Mouse (Mus musculus) hindbrain, postnatal 0 days (tissue): Measurements from ENCODE around the gene 5530401A14Rik. TPM values are rescaled to one million over a fixed set of nuclear protein-coding genes. Genes with fewer than 3 reads are reported as not detected.

Source experiments
- ATAC-seq: fragments of 200-750 bp; cut with Nextera tagmentation; 2 replicates; pipeline ENCODE4 v1.8.0; 2017; ENCODE audit warnings: mild to moderate bottlenecking, moderate TSS enrichment, moderate library complexity
- DNase-seq: peaks from one replicate; pipeline ENCODE4 v3.0.0-alpha.2; 2015; ENCODE audit warnings: low spot score
- H3K27ac ChIP-seq: fragments of 300-500 bp; sonication (generic); 2 replicates; pipeline ENCODE4 v1.5.1; 2014; ENCODE audit warnings: mild to moderate bottlenecking
- H3K27me3 ChIP-seq: fragments of 300-500 bp; sonication (generic); 2 replicates; pipeline ENCODE4 v1.6.1; 2014; ENCODE audit warnings: low read length, mixed read lengths; ENCODE audit not compliant: insufficient read depth
- H3K36me3 ChIP-seq: fragments of 300-500 bp; sonication (generic); 2 replicates; pipeline ENCODE4 v1.6.1; 2014; ENCODE audit warnings: low read length, mixed read lengths; ENCODE audit not compliant: insufficient read depth
- H3K4me1 ChIP-seq: fragments of 300-500 bp; sonication (generic); 2 replicates; pipeline ENCODE4 v1.6.1; 2014; ENCODE audit warnings: antibody characterized with exemption, low read length, mixed read lengths; ENCODE audit not compliant: insufficient read depth
- H3K4me2 ChIP-seq: fragments of 300-500 bp; sonication (generic); 2 replicates; pipeline ENCODE4 v1.6.1; 2014; ENCODE audit warnings: low read depth, mild to moderate bottlenecking, low read length, moderate library complexity, mixed read lengths
- H3K4me3 ChIP-seq: fragments of 300-500 bp; sonication (generic); 2 replicates; pipeline ENCODE4 v1.5.1; 2014; ENCODE audit warnings: low read length
- H3K9ac ChIP-seq: fragments of 300-500 bp; sonication (generic); replicated peaks from 2 replicates; pipeline ENCODE4 v1.6.1; 2014; ENCODE audit warnings: mild to moderate bottlenecking, low read length, moderate library complexity, mixed read lengths
- H3K9me3 ChIP-seq: fragments of 300-500 bp; sonication (generic); 2 replicates; pipeline ENCODE4 v1.6.1; 2016; ENCODE audit warnings: low read length, mixed read lengths
- CTCF ChIP-seq: IDR thresholded peaks from 2 replicates; pipeline ENCODE4 v1.5.1; 2016; ENCODE audit warnings: antibody characterized with exemption, control low read depth, low read depth
- WGBS: fragments of 180-500 bp; shearing (Covaris S2); extraction: QIAGEN DNeasy Blood & Tissue Kit; methylation state at CpG from one replicate; pipeline ENCODE4 v1.1.7; 2014; 5-methylcytosine and 5-hydroxymethylcytosine counted together
- polyA plus RNA-seq: library from polyadenylated mRNA; unstranded; fragments of >200 nt; fragmentation: Nextera tagmentation; extraction: Ambion mirVana; gene quantifications from 2 replicates; pipeline ENCODE4 v1.2.1, GENCODE M21; 2015
- total RNA-seq: library from RNA; depleted of rRNA; stranded (reverse); fragments of >200 nt; gene quantifications from 2 replicates; pipeline ENCODE4 v1.2.3, GENCODE M21; 2014; rRNA removed

5530401A14Rik gene
- not detected in 2 replicates for total RNA-seq
- polyA plus RNA-seq, result 0.38 and 0.68 TPM in 2 replicates

DNA sequence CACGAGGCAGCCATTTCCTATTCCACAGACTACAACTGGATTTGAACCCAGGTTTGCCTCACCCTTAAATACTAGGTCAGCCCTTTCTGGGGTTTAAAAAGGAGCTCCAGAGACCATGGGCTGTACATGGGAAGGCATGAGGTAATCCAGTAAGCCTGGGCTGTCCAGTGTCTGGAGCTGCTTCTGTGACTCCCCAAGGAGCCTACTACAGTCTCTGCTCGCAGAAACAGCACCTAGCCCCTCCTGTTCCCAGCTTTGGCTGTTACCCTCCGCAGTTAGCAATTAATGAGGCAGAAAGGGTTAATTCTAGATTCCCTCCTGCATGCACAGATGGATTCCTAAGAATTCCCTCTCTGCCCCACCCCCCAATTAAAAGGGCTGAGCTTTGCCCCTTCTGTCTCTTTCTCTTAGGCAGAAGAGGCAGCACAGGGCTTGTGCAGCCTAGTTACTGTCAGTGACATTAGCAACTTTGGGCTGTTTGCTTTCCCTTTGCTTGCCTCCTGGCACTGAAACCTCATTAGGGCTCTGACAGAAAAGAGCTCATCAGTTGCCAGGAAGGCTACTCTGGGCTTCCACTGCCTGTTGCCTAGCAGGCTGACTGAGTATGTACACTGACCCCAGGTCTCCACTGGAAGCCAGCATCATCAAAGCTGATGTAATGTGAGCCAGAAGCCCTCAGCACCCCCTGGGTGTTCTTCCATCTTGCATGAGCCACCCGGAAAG lies at the start of gene 5530401A14Rik:
TSS of gene 5530401A14Rik (plus strand) at position 424 of the 723 bp plus-strand sequence.
- Histone ChIP-seq H3K27me3 (no peaks in the 10 kb centered on the region), H3K4me1 (peaks cover 5% of the 10 kb centered on the region), H3K36me3 (no peaks in the 10 kb centered on the region), H3K27ac (no peak within 1 kb of the TSS; the same call in 1 of the 2 replicates), H3K9ac (0 out of 2 replicates have a peak within 1 kb of the TSS, but pooled peaks have one; percentile 9), H3K4me3 (no peak within 1 kb of the TSS), H3K9me3 (no peaks in the 10 kb centered on the region), H3K4me2 (no peak within 1 kb of the TSS)
- no peak for TF ChIP-seq CTCF
- DNase-seq (peak; percentile 87), ATAC-seq (peak; percentile 95)
- WGBS, result 25% methylated on average over 4 of the region's 4 CpGs

DNA sequence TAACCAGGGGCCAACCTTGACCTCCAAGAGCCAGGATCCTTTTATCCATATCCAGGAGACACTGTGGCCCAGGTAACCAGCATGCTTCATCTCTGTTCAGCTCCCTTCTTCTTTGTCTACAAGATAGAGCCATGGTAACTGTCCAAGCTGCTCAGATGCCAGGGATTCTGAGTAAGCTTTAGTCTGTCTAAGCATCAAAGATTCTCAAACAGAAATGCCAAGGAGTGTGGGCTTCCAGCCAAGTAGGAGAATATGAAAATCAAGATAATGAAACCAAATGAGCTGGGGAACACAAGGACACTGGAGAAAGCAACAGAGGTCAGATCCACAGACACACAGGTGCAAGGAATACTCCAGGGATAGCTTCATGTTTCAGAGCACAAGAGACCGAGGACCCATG lies 45.7 kb upstream of the 5530401A14Rik start:
- Histone ChIP-seq H3K9me3 (no peaks in the 10 kb centered on the region), H3K4me1 (0 out of 2 replicates have a peak, but pooled peaks cover 5% of the 10 kb centered on the region), H3K4me3 (no peak overlapping the region), H3K27me3 (no peaks in the 10 kb centered on the region), H3K4me2 (no peak overlapping the region), H3K36me3 (no peaks in the 10 kb centered on the region), H3K9ac (no peak overlapping the region), H3K27ac (no peak overlapping the region)
- WGBS, result 52% methylated on average over 1 of the region's 1 CpGs
- ATAC-seq (no peak), DNase-seq (peak; percentile 25)
- no peak for TF ChIP-seq CTCF

- H3K4me1 ChIP-seq, result 0 out of 2 replicates have a peak, but pooled peaks cover 5% of the 10 kb centered on the region
- no peak overlapping the region for H3K4me2 ChIP-seq
- no peak for DNase-seq
- no peak for TF ChIP-seq CTCF
- no peaks in the 10 kb centered on the region for H3K9me3 ChIP-seq
- no peaks in the 10 kb centered on the region for H3K27me3 ChIP-seq
- WGBS, result 55% methylated on average over 5 of the region's 5 CpGs
- no peak overlapping the region for H3K27ac ChIP-seq
- H3K36me3 ChIP-seq, result no peaks in the 10 kb centered on the region
- no peak for ATAC-seq
- no peak overlapping the region for H3K9ac ChIP-seq
- no peak overlapping the region for H3K4me3 ChIP-seq
Measured at GRCm38 (mm10) chr11:81816531-81816930, 43.9 kb upstream of the 5530401A14Rik start.

- no peaks in the 10 kb centered on the region for H3K36me3 ChIP-seq
- 61% methylated on average over 1 of the region's 1 CpGs for WGBS
Measured at GRCm38 (mm10) chr11:81832381-81832780, 28.1 kb upstream of the 5530401A14Rik start.

DNA sequence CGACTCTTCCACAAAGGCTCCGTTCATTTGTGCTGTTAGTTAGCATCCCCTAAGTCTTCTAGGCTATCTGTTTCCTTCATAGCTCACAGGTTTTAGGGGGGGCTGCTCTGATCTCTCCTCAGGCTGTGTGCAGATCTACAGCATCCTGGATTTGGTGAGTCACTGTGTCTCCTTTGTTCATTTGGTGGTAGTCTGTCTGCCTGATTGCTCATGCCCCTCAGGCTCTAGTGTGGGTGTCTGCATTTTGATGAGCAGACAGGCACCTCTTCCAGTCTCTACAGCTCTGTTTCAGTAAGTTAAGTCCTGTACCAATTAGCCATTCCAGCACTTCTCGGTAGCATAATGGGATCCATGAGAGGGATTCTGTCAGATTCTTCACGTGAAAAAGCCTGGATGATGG lies 22.0 kb upstream of the 5530401A14Rik start:
- Histone ChIP-seq H3K4me2 (no peak overlapping the region), H3K4me1 (no peaks in the 10 kb centered on the region), H3K9ac (no peak overlapping the region), H3K27me3 (no peaks in the 10 kb centered on the region), H3K36me3 (no peaks in the 10 kb centered on the region), H3K4me3 (no peak overlapping the region), H3K27ac (no peak overlapping the region), H3K9me3 (no peaks in the 10 kb centered on the region)
- WGBS, result 60% methylated on average over 4 of the region's 4 CpGs
- ATAC-seq (no peak), DNase-seq (no peak)
- no peak for TF ChIP-seq CTCF

More at GRCm38 (mm10) chr11:81832381-81832780, 28.1 kb upstream of the 5530401A14Rik start:
- TF ChIP-seq CTCF, result no peak
- no peaks in the 10 kb centered on the region for H3K27me3 ChIP-seq
- ATAC-seq (no peak), DNase-seq (no peak)
- H3K4me3 ChIP-seq, result no peak overlapping the region
- no peak overlapping the region for H3K27ac ChIP-seq
- no peak overlapping the region for H3K9ac ChIP-seq
- H3K4me2 ChIP-seq, result no peak overlapping the region
- no peaks in the 10 kb centered on the region for H3K4me1 ChIP-seq
- no peaks in the 10 kb centered on the region for H3K9me3 ChIP-seq

DNA sequence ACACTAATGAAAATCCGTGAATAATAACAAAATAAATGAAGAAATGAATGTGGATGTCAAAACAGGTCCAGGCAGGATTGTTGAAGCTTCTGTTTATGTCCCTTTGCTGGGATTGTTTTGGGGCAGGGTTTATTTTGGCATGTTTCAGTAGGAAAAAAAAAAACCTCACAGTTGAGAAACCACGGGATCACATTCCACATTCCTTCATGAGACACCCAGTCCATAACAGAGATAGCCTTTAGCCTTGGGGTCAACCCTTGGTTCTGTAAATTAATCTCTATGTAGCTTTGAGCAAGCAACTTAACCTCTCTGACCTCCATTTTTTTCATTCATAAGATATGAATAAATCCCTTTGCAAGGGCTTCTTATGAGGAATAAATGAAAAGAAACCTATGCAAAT lies 19.5 kb upstream of the 5530401A14Rik start:
- Histone ChIP-seq H3K4me3 (no peak overlapping the region), H3K27ac (no peak overlapping the region), H3K27me3 (no peaks in the 10 kb centered on the region), H3K9ac (no peak overlapping the region), H3K36me3 (no peaks in the 10 kb centered on the region), H3K4me1 (no peaks in the 10 kb centered on the region), H3K9me3 (no peaks in the 10 kb centered on the region), H3K4me2 (no peak overlapping the region)
- 57% methylated on average over 2 of the region's 2 CpGs for WGBS
- ATAC-seq, result no peak
- TF ChIP-seq CTCF, result no peak
- DNase-seq, result no peak
